Comparison of ENCODE assay signal across 8 mouse cellular contexts in genomic region chr9:44378153-44378730, GRCm38 (mm10). TPM values are rescaled to one million over a fixed set of nuclear protein-coding genes. Genes with fewer than 3 reads are reported as not detected.
DNase-seq lines count a peak whose midpoint lies in the region; ATAC-seq and TF ChIP-seq lines count a peak whose summit lies in the region.

No protein-coding gene starts in this region.

- H3K4me3 ChIP-seq in heart, embryonic 14.5 days (ENCODE audit: control insufficient read depth in 1 of 2, insufficient read depth in 1 of 2, low read depth in 1 of 2, low read length in 2 of 2): peak overlapping the region; percentile 76 to 86; a peak in 3 of 4 replicates
- peak overlapping the region; percentile 98 for H3K4me3 ChIP-seq in E14TG2a.4 (replicated peaks; ENCODE audit: low read length)
- peak overlapping the region; percentile 79 for H3K4me3 ChIP-seq in hindbrain, embryonic 10.5 days
- peak overlapping the region; percentile 89 for H3K4me3 ChIP-seq in midbrain, embryonic 11.5 days (ENCODE audit: low read depth, low read length)

- ATAC-seq in heart, embryonic 14.5 days (ENCODE audit: insufficient number of reproducible peaks, insufficient read depth, low FRiP score, low read depth): no peak
- ATAC-seq in midbrain, embryonic 11.5 days (ENCODE audit: low FRiP score): no peak
- no peak for ATAC-seq in granulocyte monocyte progenitor cell, adult 5-6 weeks (replicated peaks; ENCODE audit: poor library complexity, severe bottlenecking)

- no peak for DNase-seq in heart, adult 11 months
- DNase-seq in hindbrain, embryonic 10.5 days (ENCODE audit: low spot score): no peak
- DNase-seq in midbrain, embryonic 11.5 days (ENCODE audit: low spot score, missing footprints): no peak
- DNase-seq in left cerebral cortex, postnatal 25 days (ENCODE audit: low spot score in 2 of 2): no peak
- no peak for DNase-seq in cerebellum, adult 11 months

- WGBS in heart, embryonic 14.5 days: 81% methylated on average over 5 of the region's 5 CpGs
- 90% methylated on average over 5 of the region's 5 CpGs for WGBS in hindbrain, embryonic 10.5 days
- WGBS in midbrain, embryonic 11.5 days: 90% methylated on average over 5 of the region's 5 CpGs

- intact Hi-C loops in left cerebral cortex, postnatal 25 days (cut with DNase I): no loop called here

- H3K4me2 ChIP-seq in heart, embryonic 14.5 days (ENCODE audit: low read length): peak overlapping the region; percentile 85
- peak overlapping the region; percentile 93 for H3K4me2 ChIP-seq in midbrain, embryonic 11.5 days

- H3K27me3 ChIP-seq in heart, embryonic 14.5 days (ENCODE audit: control insufficient read depth, insufficient read depth, low read length): no peaks in the 10 kb centered on the region
- no peaks in the 10 kb centered on the region for H3K27me3 ChIP-seq in E14TG2a.4 (ENCODE audit: insufficient read depth, low read length)
- H3K27me3 ChIP-seq in hindbrain, embryonic 10.5 days (ENCODE audit: insufficient read depth, poor library complexity, severe bottlenecking): no peaks in the 10 kb centered on the region
- no peaks in the 10 kb centered on the region for H3K27me3 ChIP-seq in midbrain, embryonic 11.5 days (ENCODE audit: control insufficient read depth, insufficient read depth, low read length)

- TF ChIP-seq CTCF in E14TG2a.4 (conservative IDR thresholded peaks at IDR 0.05; ENCODE audit: low read length): no peak

- H3K36me3 ChIP-seq in heart, embryonic 14.5 days (ENCODE audit: control insufficient read depth, insufficient read depth, low read length): peaks cover 26% of the 10 kb centered on the region
- peaks cover 56% of the 10 kb centered on the region for H3K36me3 ChIP-seq in E14TG2a.4 (ENCODE audit: insufficient read depth, low read length)
- peaks cover 29% of the 10 kb centered on the region for H3K36me3 ChIP-seq in hindbrain, embryonic 10.5 days
- peaks cover 12% of the 10 kb centered on the region; the same call in 1 of the 2 replicates for H3K36me3 ChIP-seq in midbrain, embryonic 11.5 days (ENCODE audit: control insufficient read depth, insufficient read depth, low read length)

- H3K9ac ChIP-seq in heart, embryonic 14.5 days (ENCODE audit: low read length): peak overlapping the region; percentile 83
- H3K9ac ChIP-seq in midbrain, embryonic 11.5 days (ENCODE audit: low read length): peak overlapping the region; percentile 94; the same call in 1 of the 2 replicates

- H3K27ac ChIP-seq in heart, embryonic 14.5 days (replicated peaks in 1 of 2; ENCODE audit: control insufficient read depth in 1 of 2, insufficient read depth in 1 of 2, low read depth in 2 of 2, low read length in 2 of 2): peak overlapping the region in 1 of 2 experiments; percentile 72; a peak in 2 of 4 replicates
- peak overlapping the region; percentile 95 for H3K27ac ChIP-seq in hindbrain, embryonic 10.5 days
- H3K27ac ChIP-seq in midbrain, embryonic 11.5 days (ENCODE audit: low read depth, low read length): no peak overlapping the region

- peaks cover 10 to 20% of the 10 kb centered on the region in 2 experiments; a peak in 3 of 4 replicates for H3K4me1 ChIP-seq in heart, embryonic 14.5 days (ENCODE audit: control insufficient read depth in 2 of 2, insufficient read depth in 2 of 2, low read length in 2 of 2)
- peaks cover 52% of the 10 kb centered on the region for H3K4me1 ChIP-seq in E14TG2a.4 (replicated peaks; ENCODE audit: low read depth, low read length)
- peaks cover 27% of the 10 kb centered on the region for H3K4me1 ChIP-seq in hindbrain, embryonic 10.5 days (replicated peaks)
- H3K4me1 ChIP-seq in midbrain, embryonic 11.5 days (ENCODE audit: control insufficient read depth, insufficient read depth, low read length): peaks cover 12% of the 10 kb centered on the region

- H3K9me3 ChIP-seq in heart, embryonic 14.5 days (ENCODE audit: control insufficient read depth, low read length): no peaks in the 10 kb centered on the region
- no peaks in the 10 kb centered on the region for H3K9me3 ChIP-seq in E14TG2a.4 (ENCODE audit: low read length)
- H3K9me3 ChIP-seq in hindbrain, embryonic 10.5 days: no peaks in the 10 kb centered on the region
- no peaks in the 10 kb centered on the region for H3K9me3 ChIP-seq in midbrain, embryonic 11.5 days (ENCODE audit: control insufficient read depth, low read length)

RNA-seq across cellular contexts. Expression of gene Hyou1, which starts 1.0 kb away (rescaled TPM):
- polyA plus RNA-seq in heart, embryonic 14.5 days (2014; fragmentation: Nextera tagmentation; extraction: Ambion mirVana): 12.7 and 12.9 TPM in 2 replicates
- 35.8 and 39.4 TPM in 2 replicates for polyA plus RNA-seq in hindbrain, embryonic 10.5 days (2016; fragmentation: Nextera tagmentation; extraction: Ambion mirVana)
- 28.1 and 30.1 TPM in 2 replicates for polyA plus RNA-seq in midbrain, embryonic 11.5 days (2014; fragmentation: Nextera tagmentation; extraction: Ambion mirVana)
- total RNA-seq in left cerebral cortex, postnatal 25 days (2021): 100 to 1,000 TPM; 142 to 144 TPM
- 126 and 142 TPM in 2 replicates for total RNA-seq in granulocyte monocyte progenitor cell, adult 5-6 weeks (2014; fragmentation: Nextera tagmentation)
- 187 and 212 TPM in 2 replicates for total RNA-seq in granulocyte monocyte progenitor cell, adult 5-6 weeks (2017)

RNA-seq across cellular contexts. Expression of gene Vps11, which starts 16.8 kb away (rescaled TPM):
- 17.8 and 21.4 TPM in 2 replicates for polyA plus RNA-seq in heart, embryonic 14.5 days (2014; fragmentation: Nextera tagmentation; extraction: Ambion mirVana)
- 30.9 and 34.8 TPM in 2 replicates for polyA plus RNA-seq in hindbrain, embryonic 10.5 days (2016; fragmentation: Nextera tagmentation; extraction: Ambion mirVana)
- 32.0 and 32.4 TPM in 2 replicates for polyA plus RNA-seq in midbrain, embryonic 11.5 days (2014; fragmentation: Nextera tagmentation; extraction: Ambion mirVana)
- 10 to 100 TPM; 47.3 to 47.4 TPM for total RNA-seq in left cerebral cortex, postnatal 25 days (2021)
- total RNA-seq in granulocyte monocyte progenitor cell, adult 5-6 weeks (2014; fragmentation: Nextera tagmentation): 25.8 and 27.1 TPM in 2 replicates
- total RNA-seq in granulocyte monocyte progenitor cell, adult 5-6 weeks (2017): 21.1 and 21.5 TPM in 2 replicates

RNA-seq across cellular contexts. Expression of gene Slc37a4, which starts 18.4 kb away (rescaled TPM):
- 32.0 and 35.7 TPM in 2 replicates for polyA plus RNA-seq in heart, embryonic 14.5 days (2014; fragmentation: Nextera tagmentation; extraction: Ambion mirVana)
- 20.8 and 28.9 TPM in 2 replicates for polyA plus RNA-seq in hindbrain, embryonic 10.5 days (2016; fragmentation: Nextera tagmentation; extraction: Ambion mirVana)
- 20.8 and 21.1 TPM in 2 replicates for polyA plus RNA-seq in midbrain, embryonic 11.5 days (2014; fragmentation: Nextera tagmentation; extraction: Ambion mirVana)
- total RNA-seq in left cerebral cortex, postnatal 25 days (2021): 10 to 100 TPM; 27.3 to 29.1 TPM
- 32.3 and 35.5 TPM in 2 replicates for total RNA-seq in granulocyte monocyte progenitor cell, adult 5-6 weeks (2014; fragmentation: Nextera tagmentation)
- 33.5 and 34.2 TPM in 2 replicates for total RNA-seq in granulocyte monocyte progenitor cell, adult 5-6 weeks (2017)

RNA-seq across cellular contexts. Expression of gene Rps25, which starts 28.7 kb away (rescaled TPM):
- 1,406 and 1,617 TPM in 2 replicates for polyA plus RNA-seq in heart, embryonic 14.5 days (2014; fragmentation: Nextera tagmentation; extraction: Ambion mirVana)
- 1,836 and 2,161 TPM in 2 replicates for polyA plus RNA-seq in hindbrain, embryonic 10.5 days (2016; fragmentation: Nextera tagmentation; extraction: Ambion mirVana)
- 1,710 and 1,826 TPM in 2 replicates for polyA plus RNA-seq in midbrain, embryonic 11.5 days (2014; fragmentation: Nextera tagmentation; extraction: Ambion mirVana)
- 100 to 1,000 TPM; 615 to 632 TPM for total RNA-seq in left cerebral cortex, postnatal 25 days (2021)
- 4,415 and 4,988 TPM in 2 replicates for total RNA-seq in granulocyte monocyte progenitor cell, adult 5-6 weeks (2014; fragmentation: Nextera tagmentation)
- total RNA-seq in granulocyte monocyte progenitor cell, adult 5-6 weeks (2017): 2,316 and 2,478 TPM in 2 replicates

RNA-seq across cellular contexts. Expression of gene Trappc4, which starts 29.2 kb away (rescaled TPM):
- 74.0 and 85.4 TPM in 2 replicates for polyA plus RNA-seq in heart, embryonic 14.5 days (2014; fragmentation: Nextera tagmentation; extraction: Ambion mirVana)
- 213 and 282 TPM in 2 replicates for polyA plus RNA-seq in hindbrain, embryonic 10.5 days (2016; fragmentation: Nextera tagmentation; extraction: Ambion mirVana)
- polyA plus RNA-seq in midbrain, embryonic 11.5 days (2014; fragmentation: Nextera tagmentation; extraction: Ambion mirVana): 225 and 239 TPM in 2 replicates
- 10 to 100 TPM; 67.6 to 68.8 TPM for total RNA-seq in left cerebral cortex, postnatal 25 days (2021)
- total RNA-seq in granulocyte monocyte progenitor cell, adult 5-6 weeks (2014; fragmentation: Nextera tagmentation): 52.2 and 78.5 TPM in 2 replicates
- total RNA-seq in granulocyte monocyte progenitor cell, adult 5-6 weeks (2017): 37.7 and 39.6 TPM in 2 replicates
